Mouse (Mus musculus) T-helper 2 cell (primary cell): ENCODE results near the gene Gnb3.
"Not testable (repeated sequence)": the region's sequence is repeated elsewhere in the genome, so short reads cannot be mapped to it uniquely, and the experiment has no call there.

Experiments used
- in situ Hi-C: fragments of 300-600 bp; cut with MboI, MseI; formaldehyde crosslinking; loops from one replicate; pipeline ENCODE4 v1.15.1; 2025; ENCODE audit warnings: high pct_unique_total_duplicates

Gene Gnb3

GRCm38 (mm10) chr6:124817125-124817524 is 22.9 kb downstream of the Gnb3 start:
- in situ Hi-C loops, result no loop called here

- in situ Hi-C loops, result no loop called here
Observed at GRCm38 (mm10) chr6:124816611-124817010, 23.5 kb downstream of the Gnb3 start.

GRCm38 (mm10) chr6:124814858-124815774 is 25.0 kb downstream of the Gnb3 start:
- in situ Hi-C loops, result no loop called here

- in situ Hi-C loops, result no loop called here
Observed at GRCm38 (mm10) chr6:124814448-124814847, 25.6 kb downstream of the Gnb3 start.

- in situ Hi-C loops, result no loop called here
Observed at GRCm38 (mm10) chr6:124813933-124814332, 26.1 kb downstream of the Gnb3 start, which contains the start of gene Tpi1. Tpi1 (minus strand) TSS chr6:124814296.

- in situ Hi-C loops, result no loop called here
Observed at GRCm38 (mm10) chr6:124813496-124813895, 26.6 kb downstream of the Gnb3 start.

GRCm38 (mm10) chr6:124812848-124813247 is 27.2 kb downstream of the Gnb3 start:
- in situ Hi-C loops, result no loop called here

GRCm38 (mm10) chr6:124811701-124812560 is 28.1 kb downstream of the Gnb3 start:
- in situ Hi-C loops, result no loop called here

- in situ Hi-C loops, result no loop called here
Observed at GRCm38 (mm10) chr6:124811403-124811665, 28.7 kb downstream of the Gnb3 start.

- in situ Hi-C loops, result not testable (repeated sequence)
Observed at GRCm38 (mm10) chr6:124810566-124811402, 29.3 kb downstream of the Gnb3 start.

- in situ Hi-C loops, result no loop called here
Observed at GRCm38 (mm10) chr6:124809775-124810538, 30.1 kb downstream of the Gnb3 start.

- in situ Hi-C loops, result no loop called here
Observed at GRCm38 (mm10) chr6:124809052-124809774, 30.9 kb downstream of the Gnb3 start.

GRCm38 (mm10) chr6:124808358-124809012 is 31.6 kb downstream of the Gnb3 start, which contains the start of gene Spsb2:
Spsb2 (plus strand) TSS chr6:124808661.
- in situ Hi-C loops, result no loop called here

- in situ Hi-C loops, result no loop called here
Observed at GRCm38 (mm10) chr6:124807986-124808357, 32.1 kb downstream of the Gnb3 start.

GRCm38 (mm10) chr6:124807366-124807765 is 32.7 kb downstream of the Gnb3 start:
- in situ Hi-C loops, result no loop called here

- in situ Hi-C loops, result no loop called here
Observed at GRCm38 (mm10) chr6:124806446-124807140, 33.5 kb downstream of the Gnb3 start.

GRCm38 (mm10) chr6:124805341-124806321 is 34.4 kb downstream of the Gnb3 start:
- in situ Hi-C loops, result no loop called here

GRCm38 (mm10) chr6:124804341-124804740 is 35.7 kb downstream of the Gnb3 start:
- in situ Hi-C loops, result no loop called here
